Mouse (Mus musculus) hindbrain, postnatal 0 days (tissue): Measurements from ENCODE around the gene Lemd2. TPM values are rescaled to one million over a fixed set of nuclear protein-coding genes. Genes with fewer than 3 reads are reported as not detected.

Source experiments
- ATAC-seq: fragments of 200-750 bp; cut with Nextera tagmentation; 2 replicates; pipeline ENCODE4 v1.8.0; 2017; ENCODE audit warnings: mild to moderate bottlenecking, moderate TSS enrichment, moderate library complexity
- DNase-seq: peaks from one replicate; pipeline ENCODE4 v3.0.0-alpha.2; 2015; ENCODE audit warnings: low spot score
- H3K27ac ChIP-seq: fragments of 300-500 bp; sonication (generic); 2 replicates; pipeline ENCODE4 v1.5.1; 2014; ENCODE audit warnings: mild to moderate bottlenecking
- H3K27me3 ChIP-seq: fragments of 300-500 bp; sonication (generic); 2 replicates; pipeline ENCODE4 v1.6.1; 2014; ENCODE audit warnings: low read length, mixed read lengths; ENCODE audit not compliant: insufficient read depth
- H3K36me3 ChIP-seq: fragments of 300-500 bp; sonication (generic); 2 replicates; pipeline ENCODE4 v1.6.1; 2014; ENCODE audit warnings: low read length, mixed read lengths; ENCODE audit not compliant: insufficient read depth
- H3K4me1 ChIP-seq: fragments of 300-500 bp; sonication (generic); 2 replicates; pipeline ENCODE4 v1.6.1; 2014; ENCODE audit warnings: antibody characterized with exemption, low read length, mixed read lengths; ENCODE audit not compliant: insufficient read depth
- H3K4me2 ChIP-seq: fragments of 300-500 bp; sonication (generic); 2 replicates; pipeline ENCODE4 v1.6.1; 2014; ENCODE audit warnings: low read depth, mild to moderate bottlenecking, low read length, moderate library complexity, mixed read lengths
- H3K4me3 ChIP-seq: fragments of 300-500 bp; sonication (generic); 2 replicates; pipeline ENCODE4 v1.5.1; 2014; ENCODE audit warnings: low read length
- H3K9ac ChIP-seq: fragments of 300-500 bp; sonication (generic); replicated peaks from 2 replicates; pipeline ENCODE4 v1.6.1; 2014; ENCODE audit warnings: mild to moderate bottlenecking, low read length, moderate library complexity, mixed read lengths
- H3K9me3 ChIP-seq: fragments of 300-500 bp; sonication (generic); 2 replicates; pipeline ENCODE4 v1.6.1; 2016; ENCODE audit warnings: low read length, mixed read lengths
- CTCF ChIP-seq: IDR thresholded peaks from 2 replicates; pipeline ENCODE4 v1.5.1; 2016; ENCODE audit warnings: antibody characterized with exemption, control low read depth, low read depth
- WGBS: fragments of 180-500 bp; shearing (Covaris S2); extraction: QIAGEN DNeasy Blood & Tissue Kit; methylation state at CpG from one replicate; pipeline ENCODE4 v1.1.7; 2014; 5-methylcytosine and 5-hydroxymethylcytosine counted together
- polyA plus RNA-seq: library from polyadenylated mRNA; unstranded; fragments of >200 nt; fragmentation: Nextera tagmentation; extraction: Ambion mirVana; gene quantifications from 2 replicates; pipeline ENCODE4 v1.2.1, GENCODE M21; 2015
- total RNA-seq: library from RNA; depleted of rRNA; stranded (reverse); fragments of >200 nt; gene quantifications from 2 replicates; pipeline ENCODE4 v1.2.3, GENCODE M21; 2014; rRNA removed

Gene Lemd2
- total and polyA plus RNA-seq, 2 experiments from 2014 or later, result 18.4 to 112 TPM

- H3K4me2 ChIP-seq, result no peak overlapping the region
- no peaks in the 10 kb centered on the region for H3K9me3 ChIP-seq
- peaks cover 17% of the 10 kb centered on the region for H3K4me1 ChIP-seq
- no peak for TF ChIP-seq CTCF
- no peak overlapping the region for H3K9ac ChIP-seq
- H3K27me3 ChIP-seq, result no peaks in the 10 kb centered on the region
- no peak overlapping the region for H3K4me3 ChIP-seq
- 21% methylated on average over 8 of the region's 8 CpGs for WGBS
- DNase-seq (no peak), ATAC-seq (no peak)
- no peak overlapping the region for H3K27ac ChIP-seq
- H3K36me3 ChIP-seq, result no peaks in the 10 kb centered on the region
These were observed 57.8 kb downstream of the Lemd2 start for GRCm38 (mm10) chr17:27146323-27146923.

GRCm38 (mm10) chr17:27144152-27144551, 60.1 kb downstream of the Lemd2 start:
- 66% methylated on average over 4 of the region's 4 CpGs for WGBS

GRCm38 (mm10) chr17:27141971-27142450, 62.3 kb downstream of the Lemd2 start:
- H3K4me1 ChIP-seq, result peaks cover 21% of the 10 kb centered on the region; the same call in 1 of the 2 replicates
- 45% methylated on average over 10 of the region's 10 CpGs for whole genome bisulfite sequencing

More at GRCm38 (mm10) chr17:27144152-27144551, 60.1 kb downstream of the Lemd2 start:
- peaks cover 21% of the 10 kb centered on the region; the same call in 1 of the 2 replicates for H3K4me1 ChIP-seq
- no peaks in the 10 kb centered on the region for H3K36me3 ChIP-seq
- TF ChIP-seq CTCF, result no peak
- H3K27ac ChIP-seq, result no peak overlapping the region
- ATAC-seq (no peak), DNase-seq (no peak)
- H3K9me3 ChIP-seq, result no peaks in the 10 kb centered on the region
- H3K4me3 ChIP-seq, result no peak overlapping the region
- no peak overlapping the region for H3K9ac ChIP-seq
- H3K4me2 ChIP-seq, result no peak overlapping the region
- H3K27me3 ChIP-seq, result no peaks in the 10 kb centered on the region

GRCm38 (mm10) chr17:27140262-27140661, 64.0 kb downstream of the Lemd2 start:
- Histone ChIP-seq H3K36me3 (no peaks in the 10 kb centered on the region), H3K27ac (no peak overlapping the region), H3K4me3 (no peak overlapping the region), H3K4me2 (no peak overlapping the region), H3K27me3 (no peaks in the 10 kb centered on the region), H3K9ac (no peak overlapping the region), H3K4me1 (peaks cover 14% of the 10 kb centered on the region; the same call in 1 of the 2 replicates), H3K9me3 (no peaks in the 10 kb centered on the region)
- no peak for DNase-seq
- TF ChIP-seq CTCF, result no peak
- WGBS, result 38% methylated on average over 9 of the region's 9 CpGs
- no peak for ATAC-seq

More at GRCm38 (mm10) chr17:27141971-27142450, 62.3 kb downstream of the Lemd2 start:
- DNase-seq (no peak), ATAC-seq (no peak)
- Histone ChIP-seq H3K4me2 (no peak overlapping the region), H3K27ac (no peak overlapping the region), H3K4me3 (no peak overlapping the region), H3K9me3 (no peaks in the 10 kb centered on the region), H3K36me3 (no peaks in the 10 kb centered on the region), H3K9ac (no peak overlapping the region), H3K27me3 (no peaks in the 10 kb centered on the region)
- TF ChIP-seq CTCF, result no peak

Other genes with a start within 250 kb of the Lemd2 start
- gene Zbtb9, start 231.3 kb downstream of the Lemd2 start, total RNA-seq, result 21.4 and 22.7 TPM in 2 replicates
- 6.6 and 7.8 TPM in 2 replicates for gene Zbtb9, start 231.3 kb downstream of the Lemd2 start, polyA plus RNA-seq
- gene Bak1, start 175.5 kb downstream of the Lemd2 start, total RNA-seq, result 62.9 and 70.8 TPM in 2 replicates
- 4.0 and 4.2 TPM in 2 replicates for gene Bak1, start 175.5 kb downstream of the Lemd2 start, polyA plus RNA-seq
- gene Itpr3, start 147.2 kb downstream of the Lemd2 start, total RNA-seq, result 2.3 and 4.0 TPM in 2 replicates
- gene Itpr3, start 147.2 kb downstream of the Lemd2 start, polyA plus RNA-seq, result 0.58 TPM in 2 replicates
- gene Uqcc2, start 70.6 kb downstream of the Lemd2 start, total RNA-seq, result 230 and 283 TPM in 2 replicates
- 427 and 445 TPM in 2 replicates for gene Uqcc2, start 70.6 kb downstream of the Lemd2 start, polyA plus RNA-seq
- gene Ip6k3, start 36.7 kb downstream of the Lemd2 start, total RNA-seq, result 0.47 TPM in 1 of 2 replicates, not detected in the other
- 0.31 and 0.37 TPM in 2 replicates for gene Ip6k3, start 36.7 kb downstream of the Lemd2 start, polyA plus RNA-seq